Mouse (Mus musculus) adrenal gland, adult (tissue): ENCODE data around the gene Gm20388.

Source experiments
- DNase-seq, 2 experiments: peaks; one replicate each; pipeline ENCODE4 v3.0.0; 2022 to 2023; ENCODE audit warnings: low spot score in 1 of 2; ENCODE audit not compliant: inconsistent age in 2 of 2

The Gm20388 gene

GRCm38 (mm10) chr8:121903977-121904376, 1993.3 kb downstream of the Gm20388 start:
- peak in 1 of 2 experiments; percentile 36 for DNase-seq

GRCm38 (mm10) chr8:121904999-121905398, 1994.4 kb downstream of the Gm20388 start:
- peak; percentile 48 to 49 for DNase-seq

GRCm38 (mm10) chr8:121905420-121905819, 1994.8 kb downstream of the Gm20388 start:
- DNase-seq, result no peak

- DNase-seq, result peak in 1 of 2 experiments; percentile 52
These were observed 1995.2 kb downstream of the Gm20388 start for GRCm38 (mm10) chr8:121905864-121906263.

- peak; percentile 57 to 82 for DNase-seq
These were observed 1996.2 kb downstream of the Gm20388 start for GRCm38 (mm10) chr8:121906542-121907512.

DNA sequence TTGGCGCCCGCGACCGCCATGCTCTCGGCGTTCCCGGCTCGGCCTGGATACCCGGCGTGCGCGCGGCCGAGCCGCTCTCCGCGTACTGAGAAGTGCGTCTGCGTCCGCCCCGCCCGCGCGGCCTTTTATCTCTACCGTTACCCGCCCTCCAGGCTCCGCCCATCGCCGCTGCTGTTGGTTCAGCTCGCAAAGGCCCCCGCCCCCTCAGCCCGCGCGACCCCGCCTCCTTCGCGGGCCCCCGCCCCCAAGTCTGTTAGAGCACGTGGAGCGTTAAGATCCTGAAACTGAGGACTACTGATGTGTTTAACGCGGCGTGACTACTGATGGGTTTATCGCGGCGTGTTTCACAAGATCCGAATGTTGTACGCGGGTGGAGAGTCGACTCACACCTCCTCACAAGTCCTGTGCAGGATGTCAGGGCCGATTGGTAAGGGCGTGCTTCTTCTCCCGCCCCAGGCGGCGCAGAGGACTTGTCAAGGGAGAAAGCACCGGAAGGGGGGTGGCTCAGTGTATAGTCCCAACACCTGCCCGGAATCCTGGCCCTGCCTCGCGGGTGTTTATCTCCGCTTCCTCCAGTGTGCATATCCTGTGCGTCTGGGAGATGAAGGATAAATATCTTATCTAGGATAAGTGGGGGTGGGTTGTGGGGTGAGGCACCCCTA, 1997.1 kb downstream of the Gm20388 start, which contains the start of gene Slc7a5:
TSS of gene Slc7a5 (minus strand) at position 108 of the 662 bp plus-strand sequence.
- DNase-seq, result peak; percentile 96 to 99

GRCm38 (mm10) chr8:121908378-121909147, 1997.9 kb downstream of the Gm20388 start:
- DNase-seq, result no peak

GRCm38 (mm10) chr8:121909148-121909541, 1998.5 kb downstream of the Gm20388 start:
- no peak for DNase-seq

DNA sequence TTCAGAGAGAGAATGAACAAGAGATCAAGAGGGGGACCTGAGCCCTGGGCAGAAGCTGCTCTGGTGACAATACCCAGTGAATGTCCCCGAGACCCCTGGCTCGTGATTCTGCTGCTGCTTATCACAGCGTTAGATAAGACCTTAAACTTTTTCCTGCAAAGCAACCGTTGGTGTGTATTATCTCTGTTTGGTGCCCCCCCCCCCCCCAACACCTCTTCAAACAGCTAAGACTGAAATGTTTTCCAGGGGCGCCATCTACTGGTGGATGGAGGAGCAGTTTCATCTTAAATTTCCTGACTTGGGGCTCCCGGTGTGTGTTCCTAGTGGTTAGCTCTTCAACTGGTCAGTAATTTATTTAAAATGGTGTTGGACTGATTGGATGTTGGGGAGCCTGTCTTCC, 1999.0 kb downstream of the Gm20388 start:
- DNase-seq, result peak; percentile 72 to 92

- no peak for DNase-seq
These were observed 2000.8 kb downstream of the Gm20388 start for GRCm38 (mm10) chr8:121911400-121911799.

DNA sequence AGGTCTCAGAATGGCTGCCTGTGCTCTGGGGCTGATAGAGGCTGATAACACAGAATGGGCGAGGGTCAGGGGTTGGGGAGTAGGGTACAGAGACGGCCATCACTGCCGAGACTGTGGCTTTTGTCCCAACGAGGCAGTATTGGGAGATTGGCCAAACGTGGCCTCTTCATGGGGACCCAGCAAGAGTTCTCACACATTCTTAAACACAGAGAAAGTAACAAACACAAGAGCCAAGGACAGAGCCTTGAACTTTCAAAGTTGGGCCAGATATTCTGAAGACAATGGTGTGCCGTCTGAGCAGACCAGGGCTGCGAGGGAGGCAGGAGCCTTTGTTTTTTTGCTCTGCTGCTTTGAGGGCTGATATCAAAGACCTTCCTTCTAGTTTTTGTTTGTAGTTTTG, 2001.3 kb downstream of the Gm20388 start:
- peak; percentile 46 to 76 for DNase-seq

GRCm38 (mm10) chr8:121912831-121913230, 2002.2 kb downstream of the Gm20388 start:
- DNase-seq, result no peak

DNA sequence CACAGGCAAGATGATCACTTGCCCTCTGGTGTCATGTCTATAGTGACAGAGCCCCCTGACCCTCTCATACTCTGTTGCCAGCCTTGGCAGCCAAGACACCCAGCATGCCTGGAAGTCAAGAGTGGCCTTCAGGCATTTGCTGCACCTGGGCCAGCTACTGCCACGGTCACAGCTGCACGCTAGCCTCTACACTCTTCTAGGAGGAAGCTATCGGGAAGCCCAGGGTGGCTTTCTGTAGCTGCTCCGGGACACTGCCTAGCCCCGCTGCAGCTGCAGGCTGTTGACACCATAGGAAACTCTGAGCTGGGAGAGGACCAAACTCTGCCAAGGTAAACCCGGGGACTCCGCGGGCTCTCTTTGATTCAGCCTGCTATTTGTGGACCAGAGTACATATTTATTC, 2002.7 kb downstream of the Gm20388 start:
- DNase-seq, result no peak

GRCm38 (mm10) chr8:121919158-121919557, 2008.5 kb downstream of the Gm20388 start:
- DNase-seq, result no peak

GRCm38 (mm10) chr8:121919731-121920130, 2009.1 kb downstream of the Gm20388 start:
- peak in 1 of 2 experiments; percentile 69 for DNase-seq

DNA sequence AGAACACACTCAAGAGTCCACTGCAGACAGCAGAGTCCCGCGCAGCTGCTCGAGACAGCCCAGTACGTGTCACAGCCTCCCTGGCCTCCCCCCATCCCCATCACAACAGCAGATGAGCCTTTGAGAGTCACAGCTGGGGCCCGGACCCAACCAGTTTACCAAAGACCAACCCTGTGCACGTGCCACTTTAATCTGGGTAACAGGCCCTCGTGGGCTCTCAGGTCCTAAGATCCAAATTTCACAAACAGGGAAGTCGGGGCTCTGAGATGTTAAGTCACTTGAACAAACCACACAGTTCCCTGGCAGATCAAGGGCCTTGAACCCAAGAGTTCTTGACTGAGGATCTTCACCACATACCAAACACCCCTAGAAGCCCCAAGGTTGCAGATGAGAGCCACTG, 2010.9 kb downstream of the Gm20388 start:
- no peak for DNase-seq

DNA sequence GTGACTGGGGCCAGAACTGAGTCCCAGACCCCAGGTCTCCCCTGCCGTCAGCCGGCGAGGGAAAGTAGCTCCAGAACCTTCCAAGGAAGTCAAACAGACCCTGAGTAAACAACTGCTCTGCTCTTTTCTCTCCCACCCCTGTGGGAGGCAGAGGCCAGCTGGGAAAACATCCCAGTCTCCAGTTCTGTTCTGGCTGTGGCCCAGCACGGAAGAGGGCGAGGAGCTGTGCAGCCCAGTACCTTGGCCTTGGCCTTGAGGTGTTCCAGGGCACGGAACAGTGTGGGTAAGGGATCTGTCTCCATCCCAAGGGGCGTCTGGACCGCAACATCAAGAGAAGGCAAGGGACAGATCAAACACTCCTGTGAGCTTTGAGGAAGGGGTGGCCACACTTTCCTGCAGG, 2011.5 kb downstream of the Gm20388 start:
- peak; percentile 63 to 69 for DNase-seq

DNA sequence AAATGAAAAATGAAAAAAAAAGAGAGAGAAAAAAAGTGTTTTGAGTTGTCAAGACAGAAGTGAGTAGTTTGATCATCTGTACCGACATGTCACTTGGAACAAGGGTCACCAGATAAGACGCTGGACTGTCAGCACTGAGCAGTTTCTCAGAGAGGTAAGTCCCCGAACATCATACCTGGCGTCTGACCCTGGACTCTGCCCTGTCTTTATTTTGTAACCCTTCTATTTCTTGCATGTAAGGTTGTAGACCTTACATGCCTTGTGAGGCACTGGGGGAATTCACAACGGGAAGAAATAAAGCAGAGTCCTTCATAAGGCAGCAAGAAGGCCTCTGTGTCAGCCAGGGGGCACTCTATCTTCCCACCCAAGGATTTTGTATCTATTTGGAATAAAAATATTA, 2014.0 kb downstream of the Gm20388 start:
- no peak for DNase-seq

DNA sequence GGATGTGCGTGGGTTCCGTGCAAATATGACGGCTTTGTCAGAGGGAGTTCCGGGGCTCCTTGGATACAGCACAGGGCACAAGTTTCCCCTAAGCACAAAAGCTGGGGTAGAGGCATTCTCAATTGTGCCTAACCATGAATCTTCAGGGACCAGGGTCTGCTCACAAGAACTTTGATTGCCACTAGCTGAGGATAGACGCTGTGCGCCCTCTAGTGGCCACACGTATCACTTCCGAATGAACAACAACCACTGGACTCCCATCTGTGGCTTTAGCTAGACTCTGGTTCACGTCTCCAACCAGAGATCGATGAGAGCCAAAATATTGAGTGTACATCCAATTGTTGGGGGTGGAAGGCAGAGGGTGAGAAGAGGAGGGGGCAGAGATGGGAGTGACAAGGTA, 2015.0 kb downstream of the Gm20388 start:
- peak; percentile 79 to 91 for DNase-seq

DNA sequence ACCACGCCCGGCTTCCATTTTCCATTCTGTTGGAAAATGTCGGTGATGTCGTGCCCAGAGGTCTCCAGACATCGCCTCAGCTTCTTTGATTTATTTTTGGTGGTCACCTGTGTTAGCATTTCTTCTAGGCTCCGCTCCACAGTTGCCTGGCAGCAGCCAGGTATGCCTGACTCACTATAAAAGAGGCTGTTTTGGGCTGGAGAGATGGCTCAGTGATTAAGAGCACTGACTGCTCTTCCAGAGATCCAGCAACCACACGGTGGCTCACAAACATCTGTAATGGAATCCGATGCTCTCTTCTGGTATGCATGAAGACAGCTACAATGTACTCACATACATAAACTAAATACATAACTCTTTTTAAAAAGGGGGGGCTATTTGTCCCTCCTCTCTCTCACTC, 2015.6 kb downstream of the Gm20388 start:
- no peak for DNase-seq

DNA sequence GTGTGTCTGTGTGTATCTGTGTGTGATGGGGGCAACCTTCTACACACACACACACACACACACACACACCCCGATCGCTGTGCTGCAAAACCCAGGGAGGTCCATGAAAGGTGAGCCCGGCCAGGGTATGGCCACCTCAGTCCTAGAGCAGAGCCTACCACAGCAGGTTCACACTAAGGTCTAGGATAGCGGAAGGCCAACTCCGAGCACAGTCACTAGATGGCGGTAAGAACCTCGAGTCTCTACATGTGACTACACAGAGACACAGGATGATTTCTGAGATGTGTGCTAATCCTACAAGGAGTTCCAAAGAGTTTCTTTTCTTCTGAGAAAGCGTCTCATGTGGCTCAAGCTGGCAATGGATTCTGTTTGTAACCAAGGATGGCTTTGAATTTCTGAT, 2016.7 kb downstream of the Gm20388 start:
- DNase-seq, result peak; percentile 68 to 82
